Mouse (Mus musculus) B cell, adult 62 days (primary cell): ENCODE results near the gene Sept8. TPM values are rescaled to one million over a fixed set of nuclear protein-coding genes. Genes with fewer than 3 reads are reported as not detected.

ENCODE experiments used
- total RNA-seq: library from RNA; stranded (reverse); gene quantifications from 4 replicates; pipeline ENCODE4 v1.2.4, GENCODE M21; 2023

The Sept8 gene
- 0.25 to 0.48 TPM in 2 of 4 replicates, not detected in the others for total RNA-seq

GRCm38 (mm10) chr11:53519207-53520121, at the start of gene Sept8:
Sept8 (plus strand) TSS chr11:53519257.

GRCm38 (mm10) chr11:53469968-53470695, 48.9 kb upstream of the Sept8 start, which contains the start of gene Gm9837:
Gm9837 (minus strand) TSS chr11:53470479.

DNA sequence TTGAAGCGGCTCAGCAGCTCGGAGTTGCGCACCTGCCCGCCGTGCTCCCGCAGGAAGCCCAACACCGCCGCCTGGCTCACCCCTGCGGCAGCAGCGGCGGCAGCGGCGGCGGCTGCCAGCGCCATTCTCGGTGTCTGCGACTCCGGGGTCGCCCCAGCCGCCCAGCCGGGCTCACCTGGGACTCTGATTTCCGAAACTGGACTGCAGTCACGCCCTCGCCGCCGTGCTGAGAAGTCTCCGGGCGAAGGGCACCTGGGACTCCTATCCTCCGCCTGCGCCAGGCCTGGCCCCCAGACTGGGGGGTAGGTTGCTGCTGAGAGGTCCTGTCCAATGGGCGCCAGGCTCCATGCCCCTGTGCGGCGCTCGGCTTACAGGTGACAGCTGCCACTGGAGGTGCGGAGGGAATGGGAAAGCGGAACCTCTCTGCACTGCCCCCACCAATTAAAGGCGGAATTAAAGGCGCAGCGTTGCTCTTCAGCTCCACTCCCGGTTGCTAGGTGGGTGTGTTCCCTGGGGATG, 39.2 kb upstream of the Sept8 start, which contains the start of the genes Gm9945 and Sowaha:
Gm9945 (plus strand) TSS at position 384 of the 519 bp plus-strand sequence.
Sowaha (minus strand) TSS at position 492 of the 519 bp plus-strand sequence.

GRCm38 (mm10) chr11:53567224-53568014, 48.4 kb downstream of the Sept8 start, which contains the start of gene Kif3a:
Kif3a (plus strand) TSS chr11:53567379.

Other genes starting within 250 kb of the Sept8 start
- 105 to 113 TPM (median 108 TPM) in 4 replicates for gene Hspa4, start 218.8 kb upstream of the Sept8 start, total RNA-seq
- gene Zcchc10, start 194.6 kb upstream of the Sept8 start, total RNA-seq, result 13.5 to 22.1 TPM (median 15.8 TPM) in 4 replicates
- gene Aff4, start 168.4 kb upstream of the Sept8 start, total RNA-seq, result 351 to 373 TPM (median 364 TPM) in 4 replicates
- gene Leap2, start 96.1 kb upstream of the Sept8 start, total RNA-seq, result not detected in 4 replicates
- gene Uqcrq, start 88.4 kb upstream of the Sept8 start, total RNA-seq, result 128 to 162 TPM (median 136 TPM) in 4 replicates
- gene Gdf9, start 88.2 kb upstream of the Sept8 start, total RNA-seq, result 0.72 to 2.6 TPM (median 2.3 TPM) in 3 of 4 replicates, not detected in the other
- gene Gm10447, start 62.1 kb upstream of the Sept8 start, total RNA-seq, result not detected in 4 replicates
- not detected in 4 replicates for gene Shroom1, start 62.1 kb upstream of the Sept8 start, total RNA-seq
- not detected in 4 replicates for gene Gm9837, start 48.8 kb upstream of the Sept8 start, total RNA-seq
- gene Gm9945, start 39.1 kb upstream of the Sept8 start, total RNA-seq, result not detected in 4 replicates
- not detected in 4 replicates for gene Sowaha, start 39.0 kb upstream of the Sept8 start, total RNA-seq
- 4.8 to 8.2 TPM (median 7.1 TPM) in 4 replicates for gene Kif3a, start 48.1 kb downstream of the Sept8 start, total RNA-seq
- not detected in 4 replicates for gene Il4, start 99.4 kb downstream of the Sept8 start, total RNA-seq
- 0.48 TPM in 1 of 4 replicates, not detected in the others for gene Il13, start 115.4 kb downstream of the Sept8 start, total RNA-seq
- gene Rad50, start 188.1 kb downstream of the Sept8 start, total RNA-seq, result 24.9 to 32.5 TPM (median 27.9 TPM) in 4 replicates
- not detected in 4 replicates for gene Il5, start 201.5 kb downstream of the Sept8 start, total RNA-seq